ENCODE assay signal across 22 mouse cellular contexts in the genomic region with DNA sequence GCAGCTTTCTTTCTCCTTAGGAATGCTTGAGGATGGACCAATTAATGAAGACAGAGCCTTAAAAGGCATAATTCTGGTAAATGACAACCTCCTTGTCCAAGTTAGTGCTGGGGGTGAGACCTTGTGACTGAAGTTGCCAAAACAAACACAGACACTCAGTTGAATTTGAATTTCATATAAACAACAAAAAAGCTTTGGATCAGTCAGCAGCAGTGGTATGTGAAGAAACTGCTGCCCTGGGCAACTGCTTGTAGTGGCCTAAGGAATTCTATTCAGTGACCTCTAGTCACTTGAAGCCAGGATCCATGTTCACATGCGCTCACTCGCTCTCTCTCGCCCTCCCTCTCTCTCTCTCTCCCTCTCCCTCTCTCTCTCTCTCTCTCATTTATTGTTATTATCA. TPM values are rescaled to one million over a fixed set of nuclear protein-coding genes. Genes with fewer than 3 reads are reported as not detected.
DNase-seq lines count a peak whose midpoint lies in the region; ATAC-seq and TF ChIP-seq lines count a peak whose summit lies in the region.
"Had no signal": no experiment of that assay in that cellular context is flagged by ENCODE, and none has a peak within 500 bp of the region (broad histone marks: within the 10 kb centered on the region; RNA-seq: fewer than 3 reads in every experiment).

No protein-coding gene starts in this region.

- no peak overlapping the region for H3K27ac ChIP-seq in liver, adult 2 months (replicated peaks; ENCODE audit: insufficient read depth, low read depth, low read length)
- no peak overlapping the region for H3K27ac ChIP-seq in liver, postnatal 0 days (ENCODE audit: low read depth)
- no peak overlapping the region for H3K27ac ChIP-seq in kidney, embryonic 16.5 days (ENCODE audit: low read length)
- H3K27ac ChIP-seq: hindbrain, embryonic 14.5 days; limb, embryonic 15.5 days; neural tube, embryonic 15.5 days had no signal

- no peak overlapping the region for H3K4me3 ChIP-seq in liver, adult 2 months (ENCODE audit: insufficient read depth, low read depth, low read length)
- H3K4me3 ChIP-seq in liver, postnatal 0 days (ENCODE audit: low read depth, low read length), result no peak overlapping the region
- H3K4me3 ChIP-seq in kidney, embryonic 16.5 days (ENCODE audit: low read length), result no peak overlapping the region
- H3K4me3 ChIP-seq: heart, embryonic 12.5 days; limb, embryonic 15.5 days; myocyte; neural tube, embryonic 15.5 days had no signal

- WGBS in liver, adult 2 months, result 94% methylated on average over 3 of the region's 3 CpGs
- 91% methylated on average over 3 of the region's 3 CpGs for WGBS in liver, postnatal 0 days (ENCODE audit: insufficient replicate concordance)
- 86% methylated on average over 3 of the region's 3 CpGs for WGBS in kidney, embryonic 16.5 days

- H3K9me3 ChIP-seq in liver, postnatal 0 days (ENCODE audit: low read length), result no peaks in the 10 kb centered on the region
- H3K9me3 ChIP-seq in kidney, embryonic 16.5 days (ENCODE audit: low read length), result no peaks in the 10 kb centered on the region
- H3K9me3 ChIP-seq: heart, embryonic 12.5 days; limb, embryonic 15.5 days; neural tube, embryonic 15.5 days had no signal

- TF ChIP-seq CTCF in liver, adult 2 months (IDR thresholded peaks at IDR 0.05; ENCODE audit: low read depth, low read length), result no peak
- TF ChIP-seq CTCF in liver, postnatal 0 days (IDR thresholded peaks at IDR 0.05; ENCODE audit: low read depth), result no peak

- no peaks in the 10 kb centered on the region for H3K36me3 ChIP-seq in liver, adult 2 months (ENCODE audit: control insufficient read depth, insufficient read depth, low read length)
- no peaks in the 10 kb centered on the region for H3K36me3 ChIP-seq in liver, postnatal 0 days (replicated peaks; ENCODE audit: insufficient read depth, low read length)
- H3K36me3 ChIP-seq in kidney, embryonic 16.5 days (ENCODE audit: insufficient read depth, low read length), result no peaks in the 10 kb centered on the region
- H3K36me3 ChIP-seq: heart, embryonic 12.5 days; limb, embryonic 15.5 days; neural tube, embryonic 15.5 days had no signal

- H3K9ac ChIP-seq in liver, adult 2 months (ENCODE audit: low read depth, low read length), result no peak overlapping the region
- H3K9ac ChIP-seq in liver, postnatal 0 days (replicated peaks), result no peak overlapping the region
- H3K9ac ChIP-seq in kidney, embryonic 16.5 days (replicated peaks; ENCODE audit: low read length), result no peak overlapping the region
- H3K9ac ChIP-seq: heart, embryonic 12.5 days; hindbrain, embryonic 14.5 days; limb, embryonic 15.5 days; neural tube, embryonic 15.5 days had no signal

- TF ChIP-seq POLR2A in liver, adult 2 months (IDR thresholded peaks at IDR 0.05; ENCODE audit: extremely low read depth, insufficient read depth, low read length), result no peak

- no peaks in the 10 kb centered on the region for H3K27me3 ChIP-seq in liver, adult 2 months (ENCODE audit: control insufficient read depth, insufficient read depth, low read length)
- H3K27me3 ChIP-seq in liver, postnatal 0 days (ENCODE audit: insufficient read depth, low read length), result no peaks in the 10 kb centered on the region
- H3K27me3 ChIP-seq in kidney, embryonic 16.5 days (ENCODE audit: insufficient read depth, low read length), result no peaks in the 10 kb centered on the region
- H3K27me3 ChIP-seq: heart, embryonic 12.5 days; limb, embryonic 15.5 days; neural tube, embryonic 15.5 days had no signal

- peak; percentile 7 for DNase-seq in embryo, embryonic 10.5 days (ENCODE audit: low spot score)
- no peak for DNase-seq in embryo, embryonic 10 days (ENCODE audit: low spot score)
- peak; percentile 40 for DNase-seq in liver, adult 2 months (ENCODE audit: extremely low read depth, low read depth, low spot score)
- DNase-seq in liver, postnatal 0 days, result no peak
- DNase-seq in NIH3T3 (ENCODE audit: low read depth), result peak; percentile 37
- DNase-seq in c-Kit-positive CD71-positive TER-119-positive erythroid progenitor cells, embryonic 14.5 days (ENCODE audit: low spot score), result no peak
- no peak for DNase-seq in right cerebral cortex, adult 2 months (ENCODE audit: low spot score in 2 of 2)
- DNase-seq: adrenal gland, postnatal 25 days; cerebellum, adult 2 months; heart, adult 11 months; heart, postnatal 14 days; lung, postnatal 36 days; right cerebral cortex, postnatal 14 days; spleen, adult 18-20 months had no signal

- ATAC-seq in liver, postnatal 0 days, result no peak
- peak; percentile 57; the same call in 1 of the 2 replicates for ATAC-seq in kidney, embryonic 16.5 days (ENCODE audit: low FRiP score, low TSS enrichment)
- ATAC-seq: CD4-positive, CD25-positive, alpha-beta regulatory T cell, adult 4 months; intestine, postnatal 0 days had no signal

- no peak overlapping the region for H3K4me2 ChIP-seq in liver, postnatal 0 days (ENCODE audit: low read depth, low read length)
- no peak overlapping the region for H3K4me2 ChIP-seq in kidney, embryonic 16.5 days (replicated peaks; ENCODE audit: low read depth, low read length)
- H3K4me2 ChIP-seq: heart, embryonic 12.5 days; hindbrain, embryonic 14.5 days; limb, embryonic 15.5 days; neural tube, embryonic 15.5 days had no signal

- H3K4me1 ChIP-seq in liver, adult 2 months (ENCODE audit: control insufficient read depth, insufficient read depth, low read length), result no peaks in the 10 kb centered on the region
- H3K4me1 ChIP-seq in liver, postnatal 0 days (ENCODE audit: insufficient read depth), result no peaks in the 10 kb centered on the region
- H3K4me1 ChIP-seq in kidney, embryonic 16.5 days (ENCODE audit: insufficient read depth, low read length), result no peaks in the 10 kb centered on the region
- H3K4me1 ChIP-seq: limb, embryonic 15.5 days; neural tube, embryonic 15.5 days had no signal

- H3K79me2 ChIP-seq in liver, adult 2 months (ENCODE audit: control insufficient read depth, insufficient read depth, low read length), result no peaks in the 10 kb centered on the region

- no peak for TF ChIP-seq EP300 in liver, postnatal 0 days (IDR thresholded peaks at IDR 0.05; ENCODE audit: low read depth)

RNA-seq across cellular contexts. Expression of a gene that starts 26.7 kb away (rescaled TPM):
- total RNA-seq in liver, adult 2 months (2014; rRNA removed), result 18.7 and 23.7 TPM in 2 replicates
- polyA plus RNA-seq in liver, adult 2 months (2012; rRNA removed), result 6.0 and 7.6 TPM in 2 replicates
- polyA plus RNA-seq in liver, postnatal 0 days (2015; fragmentation: Nextera tagmentation; extraction: Ambion mirVana), result 7.0 and 8.0 TPM in 2 replicates
- 17.8 and 20.8 TPM in 2 replicates for polyA plus RNA-seq in kidney, embryonic 16.5 days (2015; fragmentation: Nextera tagmentation; extraction: Ambion mirVana)

RNA-seq across cellular contexts. Expression of a gene that starts 45.0 kb away (rescaled TPM):
- total RNA-seq in liver, adult 2 months (2014; rRNA removed), result 11.5 and 12.1 TPM in 2 replicates
- 2.9 and 4.5 TPM in 2 replicates for polyA plus RNA-seq in liver, adult 2 months (2012; rRNA removed)
- polyA plus RNA-seq in liver, postnatal 0 days (2015; fragmentation: Nextera tagmentation; extraction: Ambion mirVana), result 28.8 and 28.9 TPM in 2 replicates
- 7.4 and 8.0 TPM in 2 replicates for polyA plus RNA-seq in kidney, embryonic 16.5 days (2015; fragmentation: Nextera tagmentation; extraction: Ambion mirVana)

RNA-seq across cellular contexts. Expression of a gene that starts 59.5 kb away (rescaled TPM):
- 1.1 and 1.3 TPM in 2 replicates for total RNA-seq in liver, adult 2 months (2014; rRNA removed)
- polyA plus RNA-seq in liver, adult 2 months (2012; rRNA removed), result 0.32 and 0.65 TPM in 2 replicates
- 0.45 and 0.67 TPM in 2 replicates for polyA plus RNA-seq in liver, postnatal 0 days (2015; fragmentation: Nextera tagmentation; extraction: Ambion mirVana)
- polyA plus RNA-seq in kidney, embryonic 16.5 days (2015; fragmentation: Nextera tagmentation; extraction: Ambion mirVana), result 7.3 and 8.0 TPM in 2 replicates

Comparison
In these comparisons a context has a peak if more than half of its experiments do, and no peak if none do; other contexts are left out.
1. DNase-seq: peak in embryo, embryonic 10.5 days (single experiment), liver, adult 2 months (single experiment) and NIH3T3 (single experiment); none in embryo, embryonic 10 days (single experiment), liver, postnatal 0 days (single experiment), c-Kit-positive CD71-positive TER-119-positive erythroid progenitor cells, embryonic 14.5 days (single experiment) and right cerebral cortex, adult 2 months (0 of 2).